Mouse (Mus musculus): ENCODE measurements around the gene Cacna2d4. TPM values are rescaled to one million over a fixed set of nuclear protein-coding genes. Genes with fewer than 3 reads are reported as not detected.
"Not testable (repeated sequence)": the region's sequence is repeated elsewhere in the genome, so short reads cannot be mapped to it uniquely, and the experiment has no call there.

Cacna2d4 gene
- total RNA-seq, 1 experiment from 2014 or later: 0.29 TPM

- no peak for ATAC-seq (replicated peaks; ENCODE audit: insufficient number of reproducible peaks, low FRiP score, low TSS enrichment, poor library complexity, severe bottlenecking)
Measured at GRCm38 (mm10) chr6:119329936-119330335, 93.6 kb downstream of the Cacna2d4 start.

- no peak for ATAC-seq (replicated peaks; ENCODE audit: insufficient number of reproducible peaks, low FRiP score, low TSS enrichment, poor library complexity, severe bottlenecking)
Measured at GRCm38 (mm10) chr6:119330506-119330905, 94.2 kb downstream of the Cacna2d4 start, which contains the start of gene Lrtm2. Lrtm2 (minus strand) TSS chr6:119330766.

GRCm38 (mm10) chr6:119332111-119332510, 95.8 kb downstream of the Cacna2d4 start:
- no peak for ATAC-seq (replicated peaks; ENCODE audit: insufficient number of reproducible peaks, low FRiP score, low TSS enrichment, poor library complexity, severe bottlenecking)

DNA sequence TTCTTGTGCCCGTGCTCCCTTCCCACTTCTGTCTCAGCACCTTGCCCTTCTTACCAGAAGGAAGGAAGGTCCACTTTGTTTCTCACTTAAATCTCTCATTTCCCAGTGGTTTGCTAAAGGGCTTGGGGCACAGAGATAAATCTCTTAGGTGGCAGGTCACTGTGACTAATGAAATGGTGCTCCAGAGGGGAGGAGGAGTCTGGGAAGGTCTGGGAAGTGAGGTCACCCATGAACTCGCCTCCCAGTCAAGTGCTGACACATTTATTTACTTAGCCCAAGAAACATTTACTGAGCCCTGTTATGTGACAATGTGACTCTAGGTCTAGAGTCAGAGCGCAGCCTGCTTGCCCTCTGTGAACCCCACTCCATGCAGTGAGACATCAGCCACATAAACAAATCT, 96.9 kb downstream of the Cacna2d4 start:
- ATAC-seq (replicated peaks; ENCODE audit: insufficient number of reproducible peaks, low FRiP score, low TSS enrichment, poor library complexity, severe bottlenecking): no peak

DNA sequence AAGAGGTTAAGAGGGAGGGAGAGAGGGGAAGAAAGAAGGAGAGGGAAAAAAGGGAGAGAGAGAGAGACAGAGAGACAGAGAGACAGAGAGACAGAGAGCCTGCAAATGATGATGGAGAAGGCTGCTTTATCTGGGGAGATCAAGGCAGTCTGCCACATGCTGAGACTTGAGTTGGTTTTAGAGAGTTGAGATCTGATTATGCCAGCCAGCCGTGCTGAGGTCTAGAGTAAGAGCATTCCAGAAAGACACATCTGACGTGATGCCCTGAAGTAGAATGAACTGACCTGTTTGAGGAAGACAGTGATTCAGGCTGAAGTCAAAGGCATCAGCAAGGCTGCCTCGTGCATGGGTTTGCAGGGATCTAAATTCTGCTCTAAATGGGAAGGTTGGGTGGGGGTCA, 97.5 kb downstream of the Cacna2d4 start:
- ATAC-seq (replicated peaks; ENCODE audit: insufficient number of reproducible peaks, low FRiP score, low TSS enrichment, poor library complexity, severe bottlenecking): no peak

GRCm38 (mm10) chr6:119336124-119336523, 99.8 kb downstream of the Cacna2d4 start:
- ATAC-seq (replicated peaks; ENCODE audit: insufficient number of reproducible peaks, low FRiP score, low TSS enrichment, poor library complexity, severe bottlenecking): no peak

- no peak for ATAC-seq (replicated peaks; ENCODE audit: insufficient number of reproducible peaks, low FRiP score, low TSS enrichment, poor library complexity, severe bottlenecking)
Measured at GRCm38 (mm10) chr6:119337287-119337686, 101.0 kb downstream of the Cacna2d4 start.

GRCm38 (mm10) chr6:119338121-119338912, 102.0 kb downstream of the Cacna2d4 start:
- ATAC-seq (replicated peaks; ENCODE audit: insufficient number of reproducible peaks, low FRiP score, low TSS enrichment, poor library complexity, severe bottlenecking): no peak

- peak; percentile 45; the same call in 1 of the 2 replicates for ATAC-seq (replicated peaks; ENCODE audit: insufficient number of reproducible peaks, low FRiP score, low TSS enrichment, poor library complexity, severe bottlenecking)
Measured at GRCm38 (mm10) chr6:119341409-119341808, 105.1 kb downstream of the Cacna2d4 start.

- ATAC-seq (replicated peaks; ENCODE audit: insufficient number of reproducible peaks, low FRiP score, low TSS enrichment, poor library complexity, severe bottlenecking): no peak; the same call in 1 of the 2 replicates
Measured at GRCm38 (mm10) chr6:119346257-119346656, 109.9 kb downstream of the Cacna2d4 start.

GRCm38 (mm10) chr6:119347813-119348212, 111.5 kb downstream of the Cacna2d4 start:
- no peak for ATAC-seq (replicated peaks; ENCODE audit: insufficient number of reproducible peaks, low FRiP score, low TSS enrichment, poor library complexity, severe bottlenecking)

DNA sequence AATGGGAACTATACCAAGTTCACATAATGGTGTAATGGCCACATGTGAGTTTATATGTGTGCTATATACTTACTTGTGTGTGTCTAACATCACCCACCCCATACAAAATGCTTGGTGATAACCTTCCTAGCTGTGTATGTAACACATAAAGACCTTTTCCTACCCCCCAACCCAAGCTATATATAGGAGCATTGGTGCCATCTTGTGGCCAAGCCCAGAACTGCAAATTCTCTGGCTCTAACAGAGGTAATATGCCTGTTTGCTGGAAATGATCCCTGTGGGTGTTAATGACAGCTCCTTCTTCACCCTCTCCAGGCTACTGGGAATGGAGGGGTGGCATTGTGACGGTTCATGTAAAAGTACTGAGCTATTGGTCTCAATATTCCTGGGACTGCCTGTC, 111.9 kb downstream of the Cacna2d4 start:
- ATAC-seq (replicated peaks; ENCODE audit: insufficient number of reproducible peaks, low FRiP score, low TSS enrichment, poor library complexity, severe bottlenecking): 0 out of 2 replicates have a peak, but pooled peaks have one; percentile 32

DNA sequence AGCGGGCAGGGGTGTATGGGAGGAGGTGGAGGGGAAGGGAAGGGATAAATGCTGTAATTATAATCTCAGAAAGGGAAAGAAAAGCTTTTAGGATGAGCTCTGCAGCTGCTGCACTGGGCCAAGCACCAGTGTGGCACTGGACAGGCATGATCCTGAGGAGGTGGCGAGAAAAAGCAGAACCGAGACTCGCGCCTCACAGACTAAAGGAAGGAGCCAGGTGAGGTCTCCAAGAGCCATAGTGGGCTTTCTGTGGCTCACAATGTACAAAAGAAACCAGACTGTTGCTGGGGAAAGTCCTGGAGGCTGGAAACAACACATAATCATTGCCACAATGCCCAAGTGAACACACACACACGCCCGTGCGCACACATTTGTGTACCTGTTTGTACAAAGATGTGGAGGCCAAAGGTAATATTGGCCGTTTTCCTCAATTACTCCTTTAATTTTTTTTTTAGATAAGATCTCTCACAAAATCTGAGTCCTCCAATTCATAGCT, 114.4 kb downstream of the Cacna2d4 start:
- no peak for ATAC-seq (replicated peaks; ENCODE audit: insufficient number of reproducible peaks, low FRiP score, low TSS enrichment, poor library complexity, severe bottlenecking)

DNA sequence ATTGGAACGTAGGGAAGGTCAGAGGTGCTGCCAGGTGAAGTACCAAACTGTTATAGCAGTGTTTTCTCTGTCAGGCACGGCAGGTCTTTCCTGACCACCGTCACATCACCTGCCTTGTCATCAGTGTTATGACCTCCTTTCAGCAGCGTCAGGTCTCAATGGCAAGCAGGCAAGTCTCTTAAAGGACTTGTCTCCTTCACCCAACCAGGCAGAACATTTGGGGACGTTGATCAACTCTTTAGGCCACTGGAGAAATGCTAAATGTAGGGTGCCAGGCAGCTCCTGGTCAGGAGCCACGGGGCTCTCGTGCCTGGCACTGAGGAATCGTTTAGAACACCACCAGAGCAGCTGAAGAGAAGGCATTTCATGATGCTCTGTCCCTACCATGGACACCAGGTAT, 115.3 kb downstream of the Cacna2d4 start:
- ATAC-seq (replicated peaks; ENCODE audit: insufficient number of reproducible peaks, low FRiP score, low TSS enrichment, poor library complexity, severe bottlenecking): no peak

- ATAC-seq (replicated peaks; ENCODE audit: insufficient number of reproducible peaks, low FRiP score, low TSS enrichment, poor library complexity, severe bottlenecking): no peak
Measured at GRCm38 (mm10) chr6:119352501-119352900, 116.2 kb downstream of the Cacna2d4 start.

DNA sequence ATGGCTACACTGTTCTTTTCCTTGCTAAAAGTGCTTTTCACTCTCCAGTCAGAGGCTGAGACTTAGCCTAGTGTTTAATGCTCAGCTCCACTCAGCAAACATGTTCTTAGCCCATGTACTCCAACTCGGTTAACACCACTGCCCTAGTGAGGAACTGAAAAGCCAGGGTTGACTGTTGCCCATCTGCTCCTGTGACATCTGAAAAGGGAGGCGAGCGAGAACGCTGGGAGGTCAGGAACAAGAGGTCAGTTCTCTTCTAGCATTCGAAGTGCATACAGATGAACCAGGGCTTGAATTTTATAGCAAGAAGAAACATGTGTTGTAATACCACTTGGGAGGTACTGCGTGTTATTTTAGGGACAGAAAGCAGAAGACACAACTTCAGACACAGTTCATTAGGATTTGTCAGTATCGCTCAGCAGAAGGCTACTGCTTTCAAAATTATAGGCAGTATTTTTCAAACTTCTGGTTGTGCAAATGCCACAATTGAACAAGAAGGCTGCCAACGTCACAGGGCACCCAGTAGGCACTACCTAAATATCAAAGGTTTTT, 121.8 kb downstream of the Cacna2d4 start:
- peak; percentile 64 for ATAC-seq (replicated peaks; ENCODE audit: insufficient number of reproducible peaks, low FRiP score, low TSS enrichment, poor library complexity, severe bottlenecking)

- not testable (repeated sequence) for ATAC-seq (replicated peaks; ENCODE audit: insufficient number of reproducible peaks, low FRiP score, low TSS enrichment, poor library complexity, severe bottlenecking)
Measured at GRCm38 (mm10) chr6:119360250-119360649, 123.9 kb downstream of the Cacna2d4 start.

DNA sequence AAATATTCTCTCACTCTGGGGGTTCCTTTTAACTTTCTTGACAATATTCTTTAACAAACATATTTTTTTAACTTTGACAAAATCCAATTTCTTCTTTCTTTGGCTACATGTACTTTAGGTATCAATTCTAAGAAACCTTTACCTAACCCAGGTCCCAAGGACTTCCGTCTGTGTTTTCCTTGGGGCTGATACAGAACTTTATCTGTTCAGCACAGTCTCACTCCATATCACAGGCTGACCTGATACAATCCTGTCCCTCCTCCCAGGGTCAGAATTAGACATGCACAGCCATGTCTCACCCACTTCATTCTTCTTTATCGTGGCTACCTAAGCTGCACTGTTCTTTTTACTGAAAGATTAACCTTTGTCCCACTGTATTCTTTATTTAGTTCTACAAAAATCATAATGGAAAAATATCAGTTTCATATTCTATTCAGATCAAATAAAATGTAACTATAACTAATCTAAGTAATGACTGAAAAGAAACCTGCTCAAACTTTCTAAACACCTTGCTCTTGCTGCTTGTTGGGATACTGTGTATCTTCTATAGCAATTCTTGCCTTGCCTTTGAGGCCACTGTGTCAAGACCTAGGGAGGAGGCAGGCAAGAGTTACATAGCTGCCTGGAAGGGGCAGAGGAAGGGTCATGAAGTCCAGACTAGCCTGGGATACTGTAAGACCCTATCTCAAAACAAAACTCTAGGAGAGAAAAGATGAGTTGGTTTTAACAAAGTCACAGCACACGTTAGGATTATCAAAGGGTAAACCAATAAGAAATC, 124.8 kb downstream of the Cacna2d4 start:
- ATAC-seq (replicated peaks; ENCODE audit: insufficient number of reproducible peaks, low FRiP score, low TSS enrichment, poor library complexity, severe bottlenecking): no peak

DNA sequence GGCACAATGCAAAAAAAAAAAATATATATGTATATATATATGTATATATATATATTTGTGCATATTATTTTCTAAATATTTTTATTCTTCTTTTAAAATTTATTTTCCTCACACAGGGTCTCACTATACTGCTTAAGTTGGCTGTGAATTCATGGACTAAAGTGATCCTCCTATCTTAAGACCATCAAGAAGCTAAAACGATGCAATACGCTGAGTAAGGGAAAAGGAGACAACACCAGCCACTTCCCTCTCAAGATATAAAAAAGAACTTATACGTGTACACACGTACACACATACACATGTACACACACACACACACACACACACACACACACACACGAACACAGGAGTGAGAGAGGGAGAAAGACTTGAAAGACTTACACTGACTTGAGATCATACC, 127.3 kb downstream of the Cacna2d4 start:
- no peak for ATAC-seq (replicated peaks; ENCODE audit: insufficient number of reproducible peaks, low FRiP score, low TSS enrichment, poor library complexity, severe bottlenecking)

All from monocyte, adult 5-6 weeks (primary cell).